Mouse (Mus musculus) lung, embryonic 16.5 days (tissue): ENCODE measurements around the gene Atrnl1. TPM values are rescaled to one million over a fixed set of nuclear protein-coding genes. Genes with fewer than 3 reads are reported as not detected.

Experiments
- ATAC-seq: fragments of 200-750 bp; cut with Nextera tagmentation; 2 replicates; pipeline ENCODE4 v1.8.0; 2017; ENCODE audit warnings: low read depth, mild to moderate bottlenecking, moderate library complexity
- H3K27ac ChIP-seq: fragments of 300-500 bp; sonication (generic); 2 replicates; pipeline ENCODE4 v1.5.1; 2014; ENCODE audit warnings: mild to moderate bottlenecking, control low read depth, low read length
- H3K27me3 ChIP-seq: fragments of 300-500 bp; sonication (generic); 2 replicates; pipeline ENCODE4 v1.6.1; 2014; ENCODE audit warnings: low read depth, low read length, mixed read lengths; ENCODE audit not compliant: control insufficient read depth, insufficient read depth
- H3K36me3 ChIP-seq: fragments of 300-500 bp; sonication (generic); 2 replicates; pipeline ENCODE4 v1.6.1; 2014; ENCODE audit warnings: low read length; ENCODE audit not compliant: control insufficient read depth, insufficient read depth
- H3K4me1 ChIP-seq: fragments of 300-500 bp; sonication (generic); replicated peaks from 2 replicates; pipeline ENCODE4 v1.6.1; 2014; ENCODE audit warnings: low read length, mixed read lengths; ENCODE audit not compliant: control insufficient read depth, insufficient read depth
- H3K4me2 ChIP-seq: fragments of 300-500 bp; sonication (generic); 2 replicates; pipeline ENCODE4 v1.6.1; 2014; ENCODE audit warnings: low read depth, low read length, control low read depth
- H3K4me3 ChIP-seq: fragments of 300-500 bp; sonication (generic); 2 replicates; pipeline ENCODE4 v1.5.1; 2014; ENCODE audit warnings: mild to moderate bottlenecking, low read length, control low read depth
- H3K9ac ChIP-seq: fragments of 300-500 bp; sonication (generic); 2 replicates; pipeline ENCODE4 v1.6.1; 2014; ENCODE audit warnings: low read length, control low read depth
- H3K9me3 ChIP-seq: fragments of 300-500 bp; sonication (generic); 2 replicates; pipeline ENCODE4 v1.6.1; 2016; ENCODE audit warnings: low read length; ENCODE audit not compliant: control insufficient read depth
- WGBS: fragments of 180-500 bp; shearing (Covaris S2); extraction: QIAGEN DNeasy Blood & Tissue Kit; methylation state at CpG from one replicate; pipeline ENCODE4 v1.1.7; 2014; 5-methylcytosine and 5-hydroxymethylcytosine counted together
- polyA plus RNA-seq: library from polyadenylated mRNA; unstranded; fragments of >200 nt; fragmentation: Nextera tagmentation; extraction: Ambion mirVana; gene quantifications from 2 replicates; pipeline ENCODE4 v1.2.1, GENCODE M21; 2015

Atrnl1 gene
- polyA plus RNA-seq, 1 experiment from 2014 or later, result 5.0 TPM

DNA sequence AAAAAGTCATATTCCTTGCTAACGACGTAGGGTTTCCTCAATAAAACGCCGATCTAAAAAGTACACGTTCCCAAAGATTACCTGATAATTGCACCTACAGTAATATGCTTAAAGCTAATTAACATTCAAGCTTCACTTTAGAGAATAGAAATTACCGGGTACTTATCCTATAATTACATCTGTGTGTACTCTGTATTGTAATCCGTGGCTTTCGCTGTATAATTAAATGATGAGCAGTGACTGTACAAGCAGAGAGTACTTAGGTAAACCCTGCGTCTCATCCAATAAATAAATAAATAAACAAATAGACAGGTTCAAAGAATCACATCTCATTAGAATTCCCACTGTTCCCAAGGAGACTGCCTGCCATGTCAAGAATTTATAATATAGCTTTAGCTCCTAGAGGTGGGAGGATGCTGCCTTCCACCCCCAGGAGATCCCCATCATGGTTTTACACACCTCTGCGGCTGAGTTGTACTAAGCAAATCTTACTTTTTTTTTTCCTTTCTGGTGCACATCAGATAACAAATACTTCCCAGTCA, 466.8 kb downstream of the Atrnl1 start:
- ATAC-seq, result no peak
- Histone ChIP-seq H3K9me3 (no peaks in the 10 kb centered on the region), H3K4me1 (no peaks in the 10 kb centered on the region), H3K4me3 (no peak overlapping the region), H3K27ac (no peak overlapping the region), H3K4me2 (no peak overlapping the region), H3K9ac (no peak overlapping the region), H3K27me3 (no peaks in the 10 kb centered on the region), H3K36me3 (no peaks in the 10 kb centered on the region)
- WGBS, result 82% methylated on average over 10 of the region's 10 CpGs

DNA sequence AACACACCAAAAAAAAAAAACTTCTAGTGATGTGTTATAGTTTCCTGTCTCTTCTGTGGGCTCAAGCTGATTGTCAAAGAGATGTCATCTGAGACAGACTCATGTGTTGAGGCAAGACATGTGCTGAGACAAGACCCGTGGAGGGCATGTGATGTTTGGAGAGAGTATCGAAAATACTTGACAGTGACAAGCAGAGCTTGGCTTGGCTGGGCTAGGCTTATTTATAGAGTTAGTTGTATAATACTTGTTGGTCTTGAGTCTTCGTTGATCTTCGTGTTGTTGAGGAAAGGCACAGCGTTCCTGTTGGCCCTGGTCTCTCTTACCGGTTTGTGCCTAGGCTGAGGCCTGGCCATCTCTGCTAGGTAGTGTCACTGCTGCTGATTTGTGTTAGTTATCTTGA, 469.3 kb downstream of the Atrnl1 start:
- Histone ChIP-seq H3K9ac (no peak overlapping the region), H3K36me3 (no peaks in the 10 kb centered on the region), H3K4me1 (no peaks in the 10 kb centered on the region), H3K27me3 (no peaks in the 10 kb centered on the region), H3K4me2 (no peak overlapping the region), H3K9me3 (no peaks in the 10 kb centered on the region), H3K27ac (no peak overlapping the region), H3K4me3 (no peak overlapping the region)
- no peak for ATAC-seq
- WGBS, result 85% methylated on average over 6 of the region's 6 CpGs

- Histone ChIP-seq H3K27ac (no peak overlapping the region), H3K36me3 (no peaks in the 10 kb centered on the region; the same call in 1 of the 2 replicates), H3K4me3 (no peak overlapping the region), H3K9ac (no peak overlapping the region), H3K4me1 (no peaks in the 10 kb centered on the region), H3K27me3 (no peaks in the 10 kb centered on the region), H3K4me2 (no peak overlapping the region), H3K9me3 (no peaks in the 10 kb centered on the region)
- no peak for ATAC-seq
- 95% methylated on average over 19 of the region's 19 CpGs for WGBS
Measured at GRCm38 (mm10) chr19:58082751-58083150, 471.9 kb downstream of the Atrnl1 start.

GRCm38 (mm10) chr19:58084826-58085225, 474.0 kb downstream of the Atrnl1 start:
- Histone ChIP-seq H3K27ac (no peak overlapping the region), H3K4me1 (no peaks in the 10 kb centered on the region), H3K4me3 (no peak overlapping the region), H3K27me3 (no peaks in the 10 kb centered on the region), H3K4me2 (no peak overlapping the region), H3K9me3 (no peaks in the 10 kb centered on the region), H3K9ac (no peak overlapping the region), H3K36me3 (no peaks in the 10 kb centered on the region; the same call in 1 of the 2 replicates)
- WGBS, result 83% methylated on average over 14 of the region's 14 CpGs
- ATAC-seq, result no peak

DNA sequence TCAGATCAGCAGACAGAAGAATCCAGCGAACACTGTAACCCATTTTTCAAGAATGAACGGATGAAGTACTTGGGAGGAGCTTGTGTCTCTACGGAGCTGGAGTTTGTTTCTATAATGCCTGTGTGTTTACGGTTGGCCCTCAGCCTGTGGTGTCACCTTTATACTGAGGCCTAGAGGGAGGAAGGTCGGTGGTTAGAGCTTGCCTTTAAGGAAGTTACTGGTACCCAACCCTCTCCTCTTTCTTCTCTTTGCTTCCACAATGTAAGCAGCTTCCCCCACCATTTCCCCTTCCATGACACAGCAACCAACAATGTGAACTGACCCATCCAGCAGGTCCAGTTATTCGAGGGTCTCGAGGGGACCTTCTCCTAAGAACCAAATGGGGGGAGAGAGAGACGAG, 475.9 kb downstream of the Atrnl1 start:
- H3K27me3 ChIP-seq, result no peaks in the 10 kb centered on the region
- no peaks in the 10 kb centered on the region; the same call in 1 of the 2 replicates for H3K36me3 ChIP-seq
- no peak overlapping the region for H3K9ac ChIP-seq
- ATAC-seq, result no peak
- no peak overlapping the region for H3K4me3 ChIP-seq
- WGBS, result 74% methylated on average over 8 of the region's 8 CpGs
- H3K4me1 ChIP-seq, result no peaks in the 10 kb centered on the region
- no peak overlapping the region for H3K27ac ChIP-seq
- H3K9me3 ChIP-seq, result no peaks in the 10 kb centered on the region
- no peak overlapping the region for H3K4me2 ChIP-seq

- 51% methylated on average over 1 of the region's 1 CpGs for WGBS
- no peak for ATAC-seq
- Histone ChIP-seq H3K36me3 (no peaks in the 10 kb centered on the region; the same call in 1 of the 2 replicates), H3K4me2 (no peak overlapping the region), H3K4me3 (no peak overlapping the region), H3K9me3 (no peaks in the 10 kb centered on the region), H3K4me1 (no peaks in the 10 kb centered on the region), H3K9ac (no peak overlapping the region), H3K27me3 (no peaks in the 10 kb centered on the region), H3K27ac (no peak overlapping the region)
Measured at GRCm38 (mm10) chr19:58087901-58088300, 477.1 kb downstream of the Atrnl1 start.

DNA sequence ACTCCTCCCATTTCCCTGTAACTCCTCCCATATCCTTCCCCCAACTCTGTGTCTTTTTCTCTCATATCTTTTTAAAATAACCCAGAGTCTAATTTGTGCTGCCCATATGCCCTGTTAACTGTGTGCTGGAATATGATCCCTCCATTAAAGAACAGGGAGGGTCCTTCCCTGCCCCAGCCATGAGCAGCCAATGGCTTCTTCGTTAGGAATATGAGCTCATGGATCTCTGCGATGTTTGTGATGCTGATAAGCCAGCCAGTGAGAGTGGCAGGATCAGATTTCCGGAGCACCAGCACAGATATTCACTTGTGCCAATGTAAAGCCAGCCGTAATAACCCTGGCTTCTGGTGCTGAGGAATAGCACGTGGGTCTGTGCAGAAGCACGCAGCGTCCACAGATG, 477.6 kb downstream of the Atrnl1 start:
- peak; percentile 70 for ATAC-seq
- Histone ChIP-seq H3K4me1 (no peaks in the 10 kb centered on the region), H3K4me3 (no peak overlapping the region), H3K36me3 (no peaks in the 10 kb centered on the region; the same call in 1 of the 2 replicates), H3K27ac (no peak overlapping the region), H3K27me3 (no peaks in the 10 kb centered on the region), H3K9ac (no peak overlapping the region), H3K4me2 (no peak overlapping the region), H3K9me3 (no peaks in the 10 kb centered on the region)
- 17% methylated on average over 7 of the region's 7 CpGs for WGBS

GRCm38 (mm10) chr19:58091911-58092310, 481.1 kb downstream of the Atrnl1 start:
- no peaks in the 10 kb centered on the region for H3K9me3 ChIP-seq
- no peak overlapping the region for H3K4me2 ChIP-seq
- ATAC-seq, result no peak
- H3K9ac ChIP-seq, result no peak overlapping the region
- no peak overlapping the region for H3K4me3 ChIP-seq
- no peaks in the 10 kb centered on the region; the same call in 1 of the 2 replicates for H3K36me3 ChIP-seq
- WGBS, result 59% methylated on average over 16 of the region's 16 CpGs
- H3K4me1 ChIP-seq, result no peaks in the 10 kb centered on the region
- H3K27ac ChIP-seq, result no peak overlapping the region
- H3K27me3 ChIP-seq, result no peaks in the 10 kb centered on the region

DNA sequence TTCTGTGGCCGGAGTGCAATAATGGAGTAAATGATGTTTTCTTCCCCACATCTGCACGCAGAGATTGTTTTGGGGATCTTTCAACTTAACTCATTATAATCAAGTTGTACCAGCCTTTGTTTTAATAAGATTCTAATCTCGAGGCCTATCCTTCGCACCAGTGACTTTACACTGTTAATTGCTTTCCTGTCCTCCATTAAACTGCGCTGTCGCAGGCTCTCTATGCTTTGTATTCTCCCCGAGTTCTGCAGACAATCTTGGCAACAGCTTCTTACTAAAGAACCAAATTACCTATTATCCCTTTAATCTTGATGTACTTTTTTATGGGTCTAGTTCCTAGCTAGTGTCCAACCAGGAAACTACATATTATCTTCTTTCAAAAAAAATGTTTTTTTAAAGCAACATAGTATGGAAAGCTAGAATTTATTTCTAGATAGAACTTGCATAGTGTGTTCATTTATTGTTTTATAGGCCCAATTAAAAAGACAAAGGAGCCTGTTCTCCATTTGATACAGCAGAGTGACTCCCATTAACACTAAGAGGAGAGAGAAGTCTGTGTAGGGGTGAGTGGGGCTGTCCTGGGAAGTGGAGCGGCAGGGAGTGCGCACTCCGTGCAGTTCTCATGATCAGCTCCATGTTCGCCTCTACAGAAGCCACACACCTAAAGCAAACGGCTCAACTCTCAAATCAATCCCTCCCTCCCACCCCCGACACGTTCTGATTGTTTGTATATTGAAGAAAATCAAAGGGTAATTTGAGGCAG, 484.1 kb downstream of the Atrnl1 start:
- Histone ChIP-seq H3K4me2 (no peak overlapping the region), H3K9ac (no peak overlapping the region), H3K9me3 (no peaks in the 10 kb centered on the region), H3K4me3 (no peak overlapping the region), H3K27ac (no peak overlapping the region), H3K4me1 (no peaks in the 10 kb centered on the region), H3K27me3 (no peaks in the 10 kb centered on the region), H3K36me3 (no peaks in the 10 kb centered on the region)
- WGBS, result 57% methylated on average over 14 of the region's 14 CpGs
- ATAC-seq, result no peak
